Mouse (Mus musculus) kidney, postnatal 14 days (tissue): ENCODE results near the gene Blcap.
"Not testable (repeated sequence)": the region's sequence is repeated elsewhere in the genome, so short reads cannot be mapped to it uniquely, and the experiment has no call there.

ENCODE experiments used
- DNase-seq: peaks from one replicate; pipeline ENCODE4 v3.0.0; 2022; ENCODE audit warnings: mixed read lengths

Gene Blcap

DNA sequence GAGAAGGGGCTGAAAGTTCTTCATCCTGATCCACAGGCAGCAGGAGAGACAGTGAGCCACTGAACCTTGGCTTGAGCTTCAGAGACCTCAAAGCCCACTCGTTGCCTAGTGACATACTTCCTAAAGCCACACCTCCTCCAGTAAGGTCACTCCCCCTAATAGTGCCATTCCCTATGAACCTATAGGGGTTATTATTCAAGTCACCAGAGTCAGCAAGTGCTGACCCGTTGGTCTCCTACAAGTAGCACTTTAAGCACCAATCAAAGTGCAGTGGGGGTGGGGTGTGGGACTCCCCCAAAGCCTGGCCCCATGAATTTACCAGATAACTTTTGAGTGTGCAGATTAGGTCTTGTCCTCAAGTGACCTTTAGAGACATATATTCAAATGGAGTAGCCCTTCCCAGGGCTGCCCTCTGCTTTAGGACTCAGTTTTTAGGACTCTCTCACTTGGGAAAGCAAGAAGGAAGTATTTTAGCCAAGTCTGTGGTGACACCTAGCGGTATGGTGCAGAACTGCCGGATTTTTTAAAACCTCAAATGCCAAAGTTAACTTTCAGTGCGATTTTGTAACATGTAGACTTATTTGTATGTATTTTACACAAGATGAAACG lies at the start of gene Blcap:
Gene Blcap, minus strand, starts transcription at position 51 of the 609 bp plus-strand sequence.
- peak; percentile 64 for DNase-seq

GRCm38 (mm10) chr2:157618393-157618792 lies 47.3 kb upstream of the Blcap start:
- DNase-seq = no peak

DNA sequence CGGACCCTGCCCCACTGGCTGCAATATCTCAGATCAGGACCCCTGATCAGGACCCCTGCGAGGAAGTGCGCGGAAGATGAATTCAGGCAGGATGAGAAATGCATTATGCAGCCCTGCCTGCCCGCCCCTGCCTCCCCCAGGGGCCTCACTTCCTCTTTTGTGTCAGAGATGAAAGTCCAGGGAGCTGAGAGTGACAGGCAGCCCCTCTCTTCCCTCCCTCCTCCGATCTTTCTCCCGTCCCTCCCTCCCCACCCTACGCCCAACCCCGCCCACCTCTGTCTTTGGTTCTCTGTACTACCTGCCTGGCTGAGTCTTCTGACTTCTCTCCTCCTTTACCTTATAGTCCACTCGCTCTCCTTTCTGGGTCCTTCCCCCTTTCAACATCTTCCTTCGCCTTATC lies 42.9 kb upstream of the Blcap start:
- DNase-seq = no peak

- no peak for DNase-seq
These were observed 40.7 kb upstream of the Blcap start for GRCm38 (mm10) chr2:157611735-157612134.

GRCm38 (mm10) chr2:157607542-157608236 lies 36.6 kb upstream of the Blcap start:
- DNase-seq = no peak

DNA sequence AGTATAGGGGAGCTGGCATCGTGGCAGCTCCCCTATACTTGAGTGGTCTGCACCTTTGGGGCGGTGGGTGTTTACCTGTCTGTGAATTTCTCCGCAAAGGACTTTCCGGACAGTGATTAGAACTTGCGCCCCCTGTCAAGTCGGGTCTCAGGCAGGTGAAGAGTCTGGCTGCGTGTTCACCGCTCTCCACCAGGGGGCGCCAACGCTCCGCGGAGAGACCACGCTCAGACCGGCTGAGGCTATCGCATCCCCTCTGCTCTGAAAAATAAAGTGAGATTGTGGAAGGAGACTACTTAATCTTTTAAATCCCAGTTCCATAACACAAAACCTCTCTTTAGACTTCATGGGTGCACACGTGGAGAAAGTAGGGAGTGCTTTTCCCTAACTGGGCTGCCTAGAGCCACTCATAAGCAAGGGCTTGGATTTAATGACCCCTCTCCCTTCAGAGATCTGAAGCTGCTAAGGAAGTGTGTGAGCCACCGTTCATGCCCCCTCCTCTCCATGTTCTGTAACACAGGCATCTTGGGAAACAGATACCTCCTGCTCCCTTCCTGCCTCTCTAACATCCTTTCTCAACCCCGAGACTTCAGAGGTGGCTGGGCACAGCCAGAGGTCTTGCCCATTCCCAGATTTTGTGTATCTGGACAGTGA lies 34.1 kb upstream of the Blcap start:
- DNase-seq = peak; percentile 80

DNA sequence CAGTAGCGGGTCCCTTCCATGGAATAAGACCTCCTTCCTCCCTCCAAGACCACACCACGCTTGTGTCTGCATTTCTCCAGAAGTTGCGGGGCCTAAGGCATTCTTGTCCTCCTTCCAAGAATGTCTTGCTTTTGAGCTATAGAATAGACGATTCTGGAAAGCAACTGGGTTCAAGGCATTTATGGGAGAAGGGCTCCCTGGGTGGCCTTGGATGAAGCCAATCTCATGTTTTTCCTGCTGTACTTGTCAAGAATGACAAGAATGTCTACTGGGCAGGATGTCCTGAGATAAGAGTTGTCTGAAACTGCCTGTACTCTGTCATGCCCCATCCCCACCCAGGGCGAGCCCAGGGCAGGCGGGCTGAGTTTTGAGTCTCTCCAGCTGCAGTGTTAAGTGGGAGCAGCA lies 30.4 kb upstream of the Blcap start:
- DNase-seq = peak; percentile 58

- DNase-seq = no peak
These were observed 25.9 kb upstream of the Blcap start for GRCm38 (mm10) chr2:157596876-157597566.

DNA sequence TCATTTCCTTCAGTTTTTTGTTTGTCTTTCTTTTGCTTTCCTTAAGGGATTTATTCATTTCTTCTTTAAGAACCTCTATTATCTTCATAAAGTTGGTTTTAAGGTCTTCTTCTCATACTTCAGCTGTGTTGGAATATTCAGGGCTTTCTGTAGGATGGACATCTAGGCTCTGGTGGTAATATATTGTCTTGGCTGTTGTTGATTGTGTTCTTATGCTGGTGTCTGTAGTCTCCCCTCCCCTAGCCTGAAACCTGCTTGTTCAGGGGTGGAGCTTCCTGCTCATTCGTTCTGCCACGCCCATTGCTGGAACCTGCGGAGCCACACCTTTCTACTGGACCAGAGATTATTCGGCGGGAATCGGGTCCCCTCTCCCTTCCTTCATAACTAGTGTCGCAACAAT lies 14.3 kb upstream of the Blcap start:
- DNase-seq = not testable (repeated sequence)

DNA sequence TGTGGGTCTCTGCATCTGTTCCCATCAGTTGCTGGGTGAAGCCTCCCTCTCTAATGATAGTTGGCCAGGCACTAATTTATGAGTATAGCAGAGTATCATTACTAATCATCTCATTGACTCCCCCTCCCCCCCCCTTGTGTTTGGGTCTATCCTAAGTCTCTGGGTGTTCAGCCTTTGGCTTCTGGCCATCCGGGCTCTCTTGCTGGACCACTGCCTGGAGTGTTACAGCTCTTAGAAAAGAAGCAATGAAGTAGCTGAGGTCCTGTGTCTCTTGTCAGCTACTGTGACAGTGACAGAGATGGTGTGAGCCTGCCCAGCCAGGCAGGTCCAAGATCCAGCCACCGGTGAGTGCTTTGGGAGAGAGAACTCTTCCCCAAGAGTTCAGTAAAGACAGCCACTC lies 1.7 kb upstream of the Blcap start:
- no peak for DNase-seq

DNA sequence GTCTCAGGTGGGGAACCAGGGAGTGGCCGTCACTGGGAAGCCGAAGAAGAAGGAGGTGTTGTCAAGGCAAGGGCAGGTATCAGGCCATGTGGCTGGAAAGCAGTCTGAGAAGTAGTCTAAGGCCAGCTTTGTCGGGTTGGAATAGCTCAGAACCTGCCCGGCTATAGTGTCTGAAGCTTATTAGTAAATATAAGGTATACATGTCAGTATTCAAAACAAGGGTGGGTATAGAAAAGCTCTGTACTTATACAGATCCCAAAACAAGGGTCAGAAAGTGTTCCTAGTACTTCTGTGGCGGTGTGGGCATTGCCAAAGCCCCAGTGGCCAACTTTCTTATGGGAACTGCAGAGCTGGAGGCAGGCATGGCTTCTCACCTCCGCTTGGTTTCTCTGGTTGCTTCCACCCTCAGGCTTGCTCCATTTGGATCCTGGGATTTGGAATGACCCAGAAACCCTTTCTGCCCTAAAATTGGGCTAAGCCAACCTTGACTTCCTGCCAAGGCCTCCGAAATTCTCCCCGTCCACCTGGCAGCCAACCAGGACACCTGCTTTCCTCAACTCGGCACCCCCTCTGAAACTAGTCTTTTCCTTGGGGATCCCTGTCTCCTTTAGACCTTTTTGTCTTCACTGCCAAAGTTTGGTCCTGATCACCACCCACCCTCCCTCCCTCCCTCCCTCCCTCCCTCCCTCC lies 1.1 kb downstream of the Blcap start:
- DNase-seq = no peak

GRCm38 (mm10) chr2:157568881-157569280 lies 2.2 kb downstream of the Blcap start:
- no peak for DNase-seq

GRCm38 (mm10) chr2:157567235-157567961 lies 3.7 kb downstream of the Blcap start:
- no peak for DNase-seq

DNA sequence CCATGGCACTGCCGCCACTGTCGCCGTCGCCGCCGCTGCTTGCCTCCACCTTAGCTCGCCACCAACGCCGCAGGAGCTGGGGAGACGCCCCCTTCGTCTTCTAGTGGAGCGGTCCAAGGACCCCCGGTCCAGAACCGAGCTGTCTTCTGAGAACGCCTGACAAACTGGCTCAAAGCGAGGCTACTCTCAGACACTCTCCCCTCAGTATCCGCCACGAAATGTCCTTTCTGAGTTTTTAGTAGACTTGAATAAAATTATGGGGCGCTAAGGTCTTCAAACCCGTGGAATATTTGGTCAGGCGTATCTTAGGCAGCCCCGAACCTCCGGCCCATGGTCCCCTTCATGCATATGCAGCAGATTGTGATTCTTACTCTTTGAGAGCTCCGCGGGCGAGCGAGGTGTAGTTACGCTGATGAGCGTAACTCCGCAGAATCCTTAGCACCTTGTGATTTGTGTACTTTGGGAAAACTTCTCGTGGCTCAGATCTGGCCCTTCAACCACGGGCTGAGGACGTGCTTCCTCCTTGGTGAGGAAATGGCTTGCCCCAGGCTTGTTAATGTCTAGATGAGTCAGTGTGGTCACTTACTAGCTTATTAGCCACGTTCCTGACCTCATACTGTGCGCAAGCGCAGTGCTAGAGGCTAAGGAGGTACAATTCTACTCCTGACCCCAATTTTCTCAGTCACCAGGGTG lies 4.7 kb downstream of the Blcap start:
- peak; percentile 90 for DNase-seq

DNA sequence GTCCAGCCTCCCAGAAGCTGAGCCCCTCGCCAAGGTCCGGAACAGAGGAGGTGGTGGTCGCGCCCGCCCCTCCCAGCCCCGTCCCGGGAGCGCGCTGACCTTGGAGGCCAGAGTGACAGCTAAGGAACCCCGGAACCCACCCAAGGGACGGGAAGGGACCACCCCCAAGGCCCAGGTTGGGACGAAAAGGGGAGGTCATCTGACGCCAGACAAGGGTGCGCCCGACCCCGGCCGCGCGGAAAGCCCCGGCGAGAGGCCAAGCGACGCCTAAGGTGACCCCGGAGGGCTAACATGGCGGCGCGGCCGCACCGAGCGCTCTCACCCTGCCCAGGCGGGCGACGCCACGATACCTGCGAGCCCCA lies 5.2 kb downstream of the Blcap start:
- DNase-seq = no peak

DNA sequence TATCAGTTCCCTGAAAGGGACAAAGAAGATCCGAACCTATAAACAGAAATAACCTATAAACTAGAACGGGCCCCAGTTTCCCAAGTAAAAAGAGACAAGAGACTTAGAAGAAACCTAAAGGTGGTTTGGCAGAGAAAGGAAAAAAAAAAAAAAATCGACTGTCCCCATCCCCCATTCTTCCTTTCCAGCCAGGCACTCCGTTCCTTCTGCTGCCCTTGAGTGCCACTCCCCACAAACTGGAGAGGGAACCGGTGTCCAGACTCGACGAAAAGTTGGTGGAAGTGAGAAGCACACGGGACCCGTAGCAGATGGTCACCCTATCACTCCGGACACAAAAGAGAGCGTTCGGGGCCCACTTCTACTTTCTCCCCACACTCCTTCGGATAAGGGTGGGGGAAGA lies 5.6 kb downstream of the Blcap start:
- DNase-seq = no peak

DNA sequence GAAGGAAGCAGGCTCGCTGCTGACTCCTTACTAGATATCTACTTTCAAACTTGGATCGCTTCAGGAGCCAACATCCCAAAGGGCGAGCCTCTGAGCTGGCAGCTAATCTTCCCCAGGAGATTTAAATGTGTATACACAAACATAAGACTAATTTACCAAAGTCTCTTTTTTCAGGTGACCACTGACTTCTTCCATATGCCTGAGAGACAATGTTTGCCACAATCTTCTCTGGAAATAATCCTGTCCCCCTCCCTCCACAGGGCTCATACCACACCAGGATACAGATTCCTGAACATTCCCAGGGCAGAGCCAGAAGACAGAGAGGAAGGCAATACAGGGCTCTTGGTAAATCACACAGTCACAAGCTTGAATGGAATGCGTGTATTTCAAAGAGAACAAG lies 6.4 kb downstream of the Blcap start:
- no peak for DNase-seq

DNA sequence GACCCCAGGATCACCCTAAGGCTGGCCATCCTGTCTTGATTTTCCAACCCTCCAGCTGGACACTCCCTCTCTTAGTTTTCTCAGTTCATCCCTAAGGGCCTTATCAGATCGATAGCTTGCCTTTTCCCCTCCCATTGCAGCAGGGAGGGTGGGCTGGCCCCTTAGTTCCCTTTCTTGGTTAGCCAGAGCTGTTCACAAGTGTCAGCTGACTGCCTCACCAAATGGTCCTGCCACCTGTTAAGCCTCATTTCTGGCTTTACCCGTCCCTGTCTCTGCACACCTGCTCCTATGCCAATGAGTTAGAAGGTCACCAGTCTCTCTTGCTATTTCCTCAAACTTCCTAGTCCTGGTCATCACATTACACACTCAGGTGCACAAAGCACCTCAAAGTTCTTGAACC lies 8.0 kb downstream of the Blcap start:
- no peak for DNase-seq

DNA sequence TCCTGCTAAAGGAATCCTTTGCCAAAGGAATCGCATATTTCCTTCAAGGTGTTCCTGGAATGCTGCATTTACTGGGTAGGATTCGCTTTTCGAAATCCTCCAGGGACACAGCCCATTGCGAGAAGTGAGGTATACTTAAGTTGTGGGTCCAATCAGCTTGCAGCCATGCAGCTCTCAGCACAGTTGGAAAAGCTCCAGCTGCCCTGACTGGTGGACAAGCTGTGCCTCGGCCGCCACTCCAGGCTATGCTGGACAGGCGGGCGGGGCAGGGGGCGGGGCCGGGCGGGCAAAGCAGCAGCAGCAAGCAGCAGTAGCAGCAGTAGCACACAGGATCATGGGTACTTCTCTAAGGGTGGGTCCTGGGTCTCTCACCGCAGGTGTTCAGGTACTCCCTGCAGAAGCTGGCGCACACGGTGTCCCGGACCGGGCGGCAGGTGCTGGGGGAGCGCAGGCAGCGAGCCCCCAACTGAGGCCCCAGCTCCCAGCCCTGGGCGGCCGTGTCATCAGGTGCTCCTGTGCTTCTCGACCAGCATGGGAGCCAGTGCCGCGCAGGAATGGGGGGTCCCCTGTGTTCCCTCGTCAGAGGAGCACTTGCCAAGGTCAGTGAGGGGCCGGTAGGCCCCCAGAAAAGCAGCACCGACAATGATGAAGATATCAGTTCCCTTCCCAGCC lies 9.8 kb downstream of the Blcap start:
- peak; percentile 94 for DNase-seq

GRCm38 (mm10) chr2:157560302-157560701 lies 10.8 kb downstream of the Blcap start:
- no peak for DNase-seq

GRCm38 (mm10) chr2:157559858-157560257 lies 11.2 kb downstream of the Blcap start, which contains the start of gene Nnat:
TSS of gene Nnat (plus strand) at chr2:157560078.
- peak; percentile 33 for DNase-seq
